Mouse (Mus musculus) lung, postnatal 14 days (tissue): ENCODE measurements at regions not wholly inside any gene's neighbourhood (a gene's known extent, or its start where the extent isn't known, plus 50 kb on each side); places are given as distances from the start of the nearest gene placed in this dataset.
"Not testable (repeated sequence)": the region's sequence is repeated elsewhere in the genome, so short reads cannot be mapped to it uniquely, and the experiment has no call there.

ENCODE experiments used
- DNase-seq: peaks from one replicate; pipeline ENCODE4 v3.0.0; 2021

- DNase-seq: no peak
These were observed 527.4 kb upstream of the Gm5150 start for GRCm38 (mm10) chr3:16533643-16534042.

DNA sequence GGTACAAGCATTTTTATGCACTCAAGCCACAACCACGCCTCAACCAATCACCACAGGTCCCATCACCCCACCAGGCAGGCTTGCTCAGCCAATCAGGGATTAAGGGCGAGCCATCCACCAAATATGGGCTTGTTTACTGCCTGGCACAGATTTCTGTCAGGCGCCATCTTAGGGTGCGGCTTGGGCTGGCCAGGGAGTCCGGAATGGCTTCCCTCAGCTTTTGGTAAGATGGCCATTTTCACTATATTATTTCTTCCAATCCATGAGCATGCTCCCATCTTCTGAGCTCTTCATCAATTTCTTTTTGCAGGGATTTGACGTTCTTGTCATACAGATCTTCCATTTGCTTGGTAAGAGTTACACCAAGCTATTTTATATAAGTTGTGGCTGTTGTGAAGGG is 521.3 kb upstream of the Gm5150 start:
- not testable (repeated sequence) for DNase-seq

DNA sequence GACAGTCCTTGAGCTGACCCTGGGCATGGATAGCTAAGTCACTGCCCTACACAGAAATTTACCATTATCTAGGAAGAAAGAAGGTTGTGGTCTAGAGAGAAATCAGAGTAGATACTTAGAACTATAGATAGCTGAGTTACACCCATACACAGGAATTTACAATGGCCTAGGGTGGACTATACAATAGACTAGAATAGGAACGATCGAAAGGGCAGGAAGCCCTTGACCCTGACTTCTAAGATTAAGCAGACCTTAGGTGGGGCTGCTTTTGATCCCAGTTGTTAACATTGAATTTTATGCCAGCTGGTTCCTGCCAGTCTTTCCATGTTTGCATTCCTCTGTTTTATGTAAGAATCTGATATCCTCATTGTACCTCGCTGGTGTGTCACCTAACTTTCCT is 482.2 kb upstream of the Gm5150 start:
- DNase-seq: not testable (repeated sequence)

GRCm38 (mm10) chr3:16482750-16483149 is 476.5 kb upstream of the Gm5150 start:
- no peak for DNase-seq

- no peak for DNase-seq
These were observed 465.1 kb upstream of the Gm5150 start for GRCm38 (mm10) chr3:16471360-16471759.

- peak; percentile 28 for DNase-seq
These were observed 460.2 kb upstream of the Gm5150 start for GRCm38 (mm10) chr3:16466388-16466787.

GRCm38 (mm10) chr3:16465357-16465756 is 459.1 kb upstream of the Gm5150 start:
- DNase-seq: no peak

DNA sequence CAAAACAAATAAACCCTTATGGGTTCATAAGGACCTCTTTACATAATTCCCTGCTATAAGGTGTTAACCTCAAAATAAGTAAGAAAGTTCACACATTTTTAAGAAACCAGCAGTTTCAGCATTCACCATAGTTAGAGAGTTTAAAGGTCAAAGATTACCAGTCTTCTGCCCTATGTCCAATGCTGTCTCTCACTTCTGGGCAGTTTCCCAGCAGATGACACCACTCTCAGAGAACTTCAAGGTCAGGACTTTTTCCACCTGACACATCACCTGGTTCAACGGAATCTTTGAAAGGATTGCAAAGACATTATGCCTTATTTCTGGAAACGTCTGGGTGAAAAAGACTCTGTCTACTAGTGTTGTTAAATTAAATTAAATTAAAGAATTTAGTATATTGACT is 458.1 kb upstream of the Gm5150 start:
- no peak for DNase-seq

DNA sequence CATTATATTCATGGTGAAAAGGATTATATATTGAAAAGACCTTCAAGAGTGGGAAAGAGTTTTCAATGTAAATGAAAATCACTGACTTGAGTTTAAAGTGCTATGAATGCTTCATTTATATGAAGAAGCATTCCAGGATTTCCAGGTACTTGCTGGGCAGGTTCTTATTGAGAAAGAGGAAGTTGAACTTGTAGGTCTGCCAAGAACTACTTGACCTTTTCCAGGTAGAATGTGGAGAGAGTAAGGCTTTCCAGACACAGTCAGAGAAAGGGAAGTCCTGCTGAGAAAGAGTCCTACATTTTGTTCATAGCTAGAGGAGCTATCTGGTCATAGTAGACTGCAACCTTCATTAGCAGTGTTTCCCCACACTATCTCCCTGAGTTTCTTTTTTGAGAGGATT is 426.8 kb upstream of the Gm5150 start:
- DNase-seq: peak; percentile 19

- no peak for DNase-seq
These were observed 425.5 kb upstream of the Gm5150 start for GRCm38 (mm10) chr3:16431819-16432115.

GRCm38 (mm10) chr3:16431082-16431818 is 425.0 kb upstream of the Gm5150 start:
- no peak for DNase-seq
